Mouse (Mus musculus) heart, adult 2 months (tissue): ENCODE measurements at regions not wholly inside any gene's neighbourhood (a gene's known extent, or its start where the extent isn't known, plus 50 kb on each side); places are given as distances from the start of the nearest gene placed in this dataset.

Source experiments
- CTCF ChIP-seq: fragments of 200-600 bp; IDR thresholded peaks from 2 replicates; pipeline ENCODE4 v1.8.1; 2022; ENCODE audit warnings: antibody characterized with exemption, mild to moderate bottlenecking, moderate library complexity
- POLR2A ChIP-seq: fragments of 200-500 bp; IDR thresholded peaks from 2 replicates; pipeline ENCODE4 v1.6.1; 2011; ENCODE audit warnings: mild to moderate bottlenecking, low read depth, low read length, control low read depth; ENCODE audit not compliant: insufficient read depth

DNA sequence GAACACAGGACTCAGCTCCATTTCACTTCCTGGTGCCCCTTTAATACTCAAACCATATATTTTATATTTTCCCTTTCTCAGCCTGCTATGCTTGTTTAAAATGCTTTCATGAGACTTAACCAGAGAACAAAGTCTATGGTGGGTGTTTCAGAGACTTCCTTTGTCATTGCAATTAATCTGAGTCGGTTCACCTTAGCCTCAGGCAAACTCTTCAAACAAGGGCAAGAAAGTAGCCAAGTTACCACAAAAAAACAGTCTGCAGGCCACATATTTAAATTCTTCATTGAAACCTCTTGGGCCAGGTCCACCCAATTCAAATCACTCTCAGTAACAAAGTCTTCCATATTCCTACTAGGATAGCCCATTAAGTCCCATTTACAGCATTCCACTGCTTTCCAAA lies 70.8 kb downstream of the Dio3 start:
- TF ChIP-seq CTCF (no peak), POLR2A (no peak)
